Mouse (Mus musculus) heart, postnatal 0 days (tissue): ENCODE data around the gene Col18a1.

ENCODE experiments used
- CTCF ChIP-seq: IDR thresholded peaks from 2 replicates; pipeline ENCODE4 v1.5.1; 2016; ENCODE audit warnings: antibody characterized with exemption, control low read depth, low read depth
- EP300 ChIP-seq: IDR thresholded peaks from 2 replicates; pipeline ENCODE4 v1.6.1; 2016; ENCODE audit warnings: antibody characterized with exemption, low read depth

GRCm38 (mm10) chr10:77078961-77079360 lies 87.4 kb downstream of the Col18a1 start:
- TF ChIP-seq CTCF (no peak), EP300 (no peak)
